13 mouse cellular contexts compared by ENCODE assay signal in genomic region chr7:112192778-112193177, GRCm38 (mm10). TPM values are rescaled to one million over a fixed set of nuclear protein-coding genes. Genes with fewer than 3 reads are reported as not detected.
"Had no signal": no experiment of that assay in that cellular context is flagged by ENCODE, and none has a peak within 500 bp of the region (broad histone marks: within the 10 kb centered on the region; RNA-seq: fewer than 3 reads in every experiment).

No protein-coding gene starts in this region.

- H3K9me3 ChIP-seq: intestine, embryonic 15.5 days; kidney, embryonic 15.5 days; liver, embryonic 13.5 days; midbrain, embryonic 13.5 days had no signal

- H3K4me1 ChIP-seq: midbrain, embryonic 13.5 days had no signal

- H3K4me2 ChIP-seq: intestine, embryonic 15.5 days; kidney, embryonic 15.5 days; liver, embryonic 13.5 days; lung, embryonic 14.5 days; midbrain, embryonic 13.5 days had no signal

- H3K27ac ChIP-seq: intestine, embryonic 15.5 days; kidney, embryonic 15.5 days; liver, embryonic 13.5 days; macrophage; midbrain, embryonic 13.5 days had no signal

- H3K36me3 ChIP-seq: intestine, embryonic 15.5 days; kidney, embryonic 15.5 days; liver, embryonic 13.5 days; midbrain, embryonic 13.5 days had no signal

- H3K9ac ChIP-seq: intestine, embryonic 15.5 days; kidney, embryonic 15.5 days; liver, embryonic 13.5 days; lung, embryonic 14.5 days; midbrain, embryonic 13.5 days had no signal

- H3K27me3 ChIP-seq: intestine, embryonic 15.5 days; kidney, embryonic 15.5 days; liver, embryonic 13.5 days; midbrain, embryonic 13.5 days had no signal

- DNase-seq: kidney, adult 11 months; kidney, adult 8-10 months; kidney, postnatal 10 days; kidney, postnatal 36 days; left cerebral cortex, postnatal 4 days; liver, embryonic 13.5 days; lung, embryonic 14.5 days; thymus, adult 18-20 months; thymus, postnatal 36 days had no signal

- ATAC-seq: intestine, embryonic 15.5 days; midbrain, embryonic 13.5 days had no signal

- H3K4me3 ChIP-seq: intestine, embryonic 15.5 days; kidney, embryonic 15.5 days; liver, embryonic 13.5 days; midbrain, embryonic 13.5 days had no signal

RNA-seq across cellular contexts. Expression of gene Dkk3, which starts 33.9 kb away (rescaled TPM):
- polyA plus RNA-seq: macrophage had no signal
